Mouse (Mus musculus) liver, adult 2 months (tissue): ENCODE data around the gene Jaml.

Experiments used
- CTCF ChIP-seq: fragments of 200-500 bp; IDR thresholded peaks from 2 replicates; pipeline ENCODE4 v1.5.1; 2011; ENCODE audit warnings: low read depth, low read length, control low read depth
- POLR2A ChIP-seq: fragments of 200-500 bp; IDR thresholded peaks from 2 replicates; pipeline ENCODE4 v1.6.1; 2011; ENCODE audit warnings: low read length, control low read depth; ENCODE audit not compliant: insufficient read depth; ENCODE audit errors: extremely low read depth

- TF ChIP-seq CTCF: no peak
- no peak for TF ChIP-seq POLR2A
These were observed 26.8 kb downstream of the Jaml start for GRCm38 (mm10) chr9:45105596-45106374.
